Mouse (Mus musculus) T-helper 1 cell (primary cell): ENCODE data around the gene Grik3.

Experiments used
- in situ Hi-C: fragments of 300-600 bp; cut with MboI, MseI; formaldehyde crosslinking; loops from one replicate; pipeline ENCODE4 v1.15.1; 2025; ENCODE audit warnings: high pct_unique_total_duplicates

The Grik3 gene

GRCm38 (mm10) chr4:125718429-125719140 lies 228.1 kb downstream of the Grik3 start:
- in situ Hi-C loops: no loop called here

DNA sequence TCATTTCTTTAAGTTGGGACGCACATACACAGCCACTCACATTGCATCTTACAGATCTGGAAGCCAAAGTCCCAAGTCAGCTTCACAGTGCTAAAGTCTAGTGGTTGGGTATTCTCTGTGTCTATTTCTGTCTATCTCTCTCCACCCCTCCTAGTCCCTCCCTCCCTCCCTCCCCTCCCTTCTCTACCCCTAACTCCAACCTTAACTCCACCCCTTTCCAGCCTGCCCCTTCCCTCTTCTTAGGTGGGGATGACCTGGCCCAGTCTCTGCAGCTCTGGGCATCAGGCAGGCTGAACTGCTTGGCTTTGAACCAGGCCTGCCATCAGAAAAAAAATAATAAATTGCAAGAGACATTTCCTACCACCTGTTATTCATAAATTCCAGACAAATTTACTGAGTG lies 235.7 kb downstream of the Grik3 start:
- in situ Hi-C loops: no loop called here

- in situ Hi-C loops: no loop called here
Observed at GRCm38 (mm10) chr4:125727030-125727429, 236.5 kb downstream of the Grik3 start.

DNA sequence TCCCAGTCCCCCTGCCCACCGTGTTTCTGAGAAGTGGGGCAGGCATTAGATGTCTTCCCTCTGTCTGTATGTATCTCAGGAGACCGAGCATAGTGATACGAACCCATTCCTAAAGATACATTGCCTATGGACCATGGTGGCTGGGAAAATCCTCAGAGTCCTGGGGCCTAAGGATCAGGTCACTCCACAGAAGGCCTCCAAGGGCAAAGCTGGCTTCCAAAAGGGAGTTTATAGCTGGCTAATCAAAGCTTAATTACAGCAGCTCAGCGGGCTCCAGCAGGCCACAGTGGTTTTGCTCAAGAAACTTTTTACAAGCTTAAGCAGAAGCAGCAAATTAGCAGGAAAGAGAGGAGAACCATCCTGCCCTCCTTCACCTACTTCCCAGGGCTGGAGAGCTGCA lies 237.1 kb downstream of the Grik3 start:
- in situ Hi-C loops: no loop called here

DNA sequence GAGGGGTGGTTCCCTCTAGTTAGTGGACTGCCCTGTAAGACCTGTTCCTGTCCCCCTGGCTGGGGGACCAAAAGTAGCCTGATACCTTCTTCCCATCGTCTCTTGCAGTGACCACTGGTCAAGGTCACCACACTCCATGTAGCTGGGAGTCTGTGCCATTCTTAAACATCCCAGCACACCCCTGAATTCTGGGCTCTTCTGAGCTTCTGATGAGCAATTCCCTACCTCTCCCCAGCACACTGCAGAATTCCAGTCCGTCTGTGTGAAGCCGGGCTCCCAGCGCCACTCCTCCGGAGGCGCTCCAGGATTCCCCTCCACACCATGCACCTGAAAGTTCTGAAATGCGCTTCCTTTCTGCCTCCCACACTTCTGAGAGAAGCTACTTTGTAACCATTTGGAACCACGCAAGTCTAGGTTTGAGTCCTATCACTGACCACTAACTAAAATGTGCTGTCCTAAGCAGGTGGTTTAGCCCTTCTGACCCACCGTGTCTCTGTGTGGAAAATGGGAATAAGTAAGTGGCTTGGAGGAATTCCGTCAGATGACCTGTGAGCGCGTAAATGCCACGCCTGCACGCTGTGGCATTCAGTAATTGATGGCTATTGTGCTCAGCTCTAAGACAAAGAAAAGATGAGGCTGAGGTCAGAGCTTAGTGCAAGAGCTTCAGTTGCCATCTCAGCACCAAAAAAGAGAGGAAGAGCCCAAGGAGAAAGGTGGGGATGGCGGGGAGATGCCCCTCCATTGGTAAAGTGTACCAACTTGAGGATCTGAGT lies 237.8 kb downstream of the Grik3 start:
- in situ Hi-C loops: no loop called here

- in situ Hi-C loops: no loop called here
Observed at GRCm38 (mm10) chr4:125729305-125730220, 239.1 kb downstream of the Grik3 start.

GRCm38 (mm10) chr4:125730751-125731150 lies 240.3 kb downstream of the Grik3 start:
- in situ Hi-C loops: no loop called here

DNA sequence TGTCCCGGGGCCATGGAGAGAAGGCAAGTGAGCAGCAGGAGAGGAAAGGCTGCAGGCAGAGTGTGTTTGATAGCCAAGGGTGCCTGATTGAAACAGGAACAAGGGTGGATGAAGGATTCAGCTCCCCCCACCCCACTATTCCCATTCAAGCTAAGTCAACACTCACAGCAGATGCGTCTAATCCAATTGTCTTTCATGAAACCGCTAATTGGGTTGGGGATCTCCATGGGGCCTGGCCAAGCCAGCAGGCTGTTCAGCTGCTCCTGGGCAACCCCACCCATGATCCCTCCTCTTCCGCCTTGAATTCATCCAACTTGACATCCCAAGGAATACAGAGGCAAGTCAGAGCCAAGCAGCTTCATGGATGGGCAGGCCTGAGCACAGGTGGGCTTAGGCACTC lies 246.3 kb downstream of the Grik3 start:
- in situ Hi-C loops: no loop called here

- in situ Hi-C loops: no loop called here
Observed at GRCm38 (mm10) chr4:125738825-125739224, 248.3 kb downstream of the Grik3 start.

DNA sequence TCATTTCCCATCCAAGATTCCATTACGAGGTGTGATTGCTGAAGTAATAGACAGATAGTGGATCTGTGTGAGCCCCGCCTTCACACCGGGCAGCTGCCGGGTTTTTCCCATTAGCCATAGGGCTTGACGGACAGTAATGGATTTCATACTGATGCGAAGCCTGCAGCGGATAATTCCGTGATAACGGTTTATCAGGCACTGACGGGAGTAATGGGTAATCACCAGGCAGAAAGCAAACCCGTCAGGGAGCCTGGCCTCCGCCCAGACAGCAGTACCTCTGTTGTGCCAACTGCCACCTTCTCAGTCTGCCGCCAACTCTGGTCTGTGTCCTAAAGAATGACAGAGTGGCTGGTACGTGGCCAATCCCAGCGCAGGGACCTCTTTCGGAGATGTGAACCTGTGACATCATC lies 251.7 kb downstream of the Grik3 start:
- in situ Hi-C loops: no loop called here

DNA sequence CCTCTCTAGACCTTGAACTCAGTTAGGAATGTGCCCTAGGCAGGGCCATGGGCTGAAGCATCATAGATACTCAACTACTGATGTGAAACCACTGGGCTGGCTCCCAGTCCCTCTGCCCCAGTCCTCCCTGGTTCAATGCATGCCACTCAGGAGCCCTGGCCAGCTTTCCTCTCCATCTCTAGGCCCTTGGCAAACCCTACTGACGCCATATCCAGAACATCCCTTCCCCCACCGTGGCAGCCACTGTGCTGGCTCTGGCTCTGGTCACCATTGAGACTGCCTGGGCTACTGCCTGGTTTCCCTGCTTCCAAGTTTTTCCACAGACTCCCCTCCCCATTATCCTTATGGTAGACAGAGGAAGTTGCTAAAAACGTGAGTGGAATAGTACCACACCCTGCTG lies 255.4 kb downstream of the Grik3 start:
- in situ Hi-C loops: no loop called here

- in situ Hi-C loops: no loop called here
Observed at GRCm38 (mm10) chr4:125756393-125756792, 265.9 kb downstream of the Grik3 start.

DNA sequence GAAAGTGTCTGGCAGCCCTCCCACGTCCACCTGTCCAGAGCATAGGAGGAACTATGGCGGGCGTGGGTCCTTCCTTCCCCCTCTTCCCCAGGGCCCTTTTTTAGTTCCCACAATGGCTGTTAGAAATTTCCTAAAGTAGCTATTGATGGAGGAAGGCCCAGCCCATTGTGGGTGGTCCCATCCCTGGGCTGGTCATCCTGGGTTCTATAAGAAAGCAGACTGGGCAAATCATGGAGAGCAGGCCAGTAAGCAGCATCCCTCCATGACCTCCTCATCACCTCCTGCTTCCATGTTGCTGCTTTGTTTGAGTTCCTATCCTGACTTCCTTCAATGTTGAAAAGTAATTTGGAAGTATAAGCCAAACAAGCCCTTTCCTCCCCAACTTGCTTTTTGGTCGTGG lies 269.8 kb downstream of the Grik3 start:
- in situ Hi-C loops: no loop called here

- in situ Hi-C loops: no loop called here
Observed at GRCm38 (mm10) chr4:125763056-125763455, 272.6 kb downstream of the Grik3 start.
